Mouse (Mus musculus): ENCODE measurements around the gene Trim72. TPM values are rescaled to one million over a fixed set of nuclear protein-coding genes. Genes with fewer than 3 reads are reported as not detected.
"Not testable (repeated sequence)": the region's sequence is repeated elsewhere in the genome, so short reads cannot be mapped to it uniquely, and the experiment has no call there.

Gene Trim72
- polyA plus RNA-seq, 1 experiment from 2014 or later, result not detected

DNA sequence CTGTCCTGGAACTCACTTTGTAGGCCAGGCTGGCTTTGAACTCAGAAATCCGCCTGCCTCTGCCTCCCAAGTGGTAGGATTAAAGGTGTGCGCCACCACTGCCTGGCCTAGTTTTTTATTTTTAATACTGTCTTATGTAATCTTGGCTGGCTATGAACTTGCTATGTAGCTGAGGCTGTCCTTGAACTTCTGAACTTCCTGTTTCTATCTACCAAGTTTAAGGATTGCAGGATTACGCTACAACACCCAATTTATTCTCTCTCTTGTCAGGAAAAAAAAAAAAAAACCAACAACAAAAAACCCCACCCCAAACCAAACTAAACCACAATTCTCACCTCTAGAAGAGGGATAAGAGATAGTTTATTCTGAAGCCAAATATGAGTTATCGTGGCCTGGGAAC lies 29.9 kb downstream of the Trim72 start:
- no peak for ATAC-seq (ENCODE audit: low read depth)
- 98% methylated on average over 4 of the region's 4 CpGs for WGBS
- no peak overlapping the region for H3K9ac ChIP-seq
- no peaks in the 10 kb centered on the region for H3K9me3 ChIP-seq
- no peaks in the 10 kb centered on the region for H3K36me3 ChIP-seq
- H3K4me1 ChIP-seq (replicated peaks), result no peaks in the 10 kb centered on the region
- H3K4me2 ChIP-seq, result no peak overlapping the region
- no peak overlapping the region for H3K27ac ChIP-seq (replicated peaks)
- H3K27me3 ChIP-seq, result no peaks in the 10 kb centered on the region
- H3K4me3 ChIP-seq, result no peak overlapping the region

DNA sequence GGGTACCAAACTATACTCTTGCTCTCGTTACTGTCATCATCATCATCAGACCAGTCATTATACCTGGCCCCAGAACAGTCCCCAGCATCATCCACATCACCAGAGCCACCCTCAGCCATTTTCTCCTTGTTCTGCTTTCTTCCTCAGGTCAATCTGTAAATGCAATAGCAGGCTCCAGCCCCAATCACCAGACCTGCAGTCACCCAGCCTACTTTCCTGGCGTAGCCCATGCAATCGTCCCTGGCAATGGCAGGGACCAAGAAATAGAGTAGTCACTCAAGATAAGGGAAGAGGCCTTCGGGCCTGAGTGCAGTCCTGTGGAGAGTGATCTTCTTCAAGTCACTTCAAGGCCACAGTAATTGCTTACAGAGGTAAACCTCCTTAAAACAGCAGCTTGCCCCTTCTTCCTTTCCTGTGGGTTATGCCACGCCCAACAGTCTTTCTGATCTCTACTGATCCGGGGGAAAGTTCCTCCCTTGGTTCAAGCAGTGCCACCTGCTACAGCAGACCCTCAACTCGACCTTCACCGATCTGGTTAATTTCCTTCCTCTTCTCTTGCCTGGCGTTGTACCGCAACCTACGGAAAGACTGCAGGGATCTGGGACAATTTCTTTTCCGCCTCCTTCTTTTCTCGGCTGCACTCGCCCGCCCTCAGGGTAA lies 38.5 kb downstream of the Trim72 start:
- H3K4me1 ChIP-seq (replicated peaks); ATAC-seq (ENCODE audit: low read depth); H3K4me3 ChIP-seq; H3K4me2 ChIP-seq; H3K36me3 ChIP-seq; H3K27me3 ChIP-seq; H3K9ac ChIP-seq; H3K9me3 ChIP-seq; H3K27ac ChIP-seq (replicated peaks): not testable (repeated sequence)
- 85% methylated on average over 15 of the region's 15 CpGs for WGBS

DNA sequence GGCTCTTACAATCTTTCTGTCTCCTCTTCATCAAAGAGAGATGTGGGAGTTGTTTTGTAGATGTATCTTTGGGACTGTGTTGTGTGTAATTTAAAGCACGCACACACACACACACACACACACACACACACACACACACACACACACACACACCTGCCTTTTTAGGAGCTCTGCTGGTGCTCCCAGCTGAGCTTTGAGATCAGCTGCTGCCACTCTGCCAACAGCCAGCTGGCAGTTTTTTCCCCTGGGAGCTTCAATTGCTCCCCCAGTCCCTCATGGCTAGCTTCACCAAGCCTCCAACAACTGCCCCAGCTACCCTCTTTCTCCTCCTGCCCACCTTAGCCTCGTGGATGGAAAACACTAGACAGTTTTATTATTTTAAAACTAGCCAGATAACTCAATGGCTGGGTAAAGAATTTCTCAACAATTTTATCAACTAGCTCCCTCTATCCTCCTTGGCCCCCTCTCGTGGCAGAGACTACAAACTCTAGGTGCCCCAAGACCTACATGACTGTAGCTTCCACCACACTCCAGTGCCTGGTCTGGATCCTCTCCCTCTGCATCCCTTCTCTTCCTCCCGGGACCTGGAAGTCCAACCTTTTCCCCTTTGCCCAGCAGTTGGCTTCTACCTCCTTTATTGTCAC lies 40.5 kb downstream of the Trim72 start:
- Histone ChIP-seq H3K9ac (no peak overlapping the region), H3K27ac (replicated peaks) (no peak overlapping the region), H3K9me3 (no peaks in the 10 kb centered on the region), H3K4me1 (replicated peaks) (no peaks in the 10 kb centered on the region), H3K27me3 (no peaks in the 10 kb centered on the region; the same call in 1 of the 2 replicates), H3K36me3 (no peaks in the 10 kb centered on the region), H3K4me3 (no peak overlapping the region), H3K4me2 (no peak overlapping the region)
- ATAC-seq (ENCODE audit: low read depth), result no peak
- 68% methylated on average over 4 of the region's 4 CpGs for WGBS

DNA sequence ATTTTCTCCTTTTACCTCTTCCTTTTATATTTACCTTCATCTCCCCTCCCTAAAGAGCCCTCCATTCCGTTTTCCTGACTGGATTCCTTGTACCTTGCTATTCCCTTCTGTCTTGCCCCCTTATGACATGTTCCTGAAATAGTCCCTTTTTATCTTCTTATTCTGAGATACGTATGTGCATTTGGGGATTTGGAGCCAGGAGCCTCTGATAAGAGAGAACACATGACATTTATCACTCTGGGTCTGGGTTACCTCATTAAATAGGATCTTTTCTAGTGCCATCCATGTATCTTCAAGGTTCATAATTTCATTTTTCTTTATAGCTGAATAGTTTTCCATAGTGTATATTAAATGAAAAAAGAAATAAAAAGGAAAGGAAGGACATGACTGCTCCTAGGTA lies 41.9 kb downstream of the Trim72 start:
- no peak for ATAC-seq (ENCODE audit: low read depth)
- Histone ChIP-seq H3K9ac (no peak overlapping the region), H3K4me2 (no peak overlapping the region), H3K27ac (replicated peaks) (no peak overlapping the region), H3K4me3 (no peak overlapping the region), H3K36me3 (no peaks in the 10 kb centered on the region), H3K4me1 (replicated peaks) (no peaks in the 10 kb centered on the region), H3K9me3 (no peaks in the 10 kb centered on the region), H3K27me3 (no peaks in the 10 kb centered on the region; the same call in 1 of the 2 replicates)
- 73% methylated on average over 2 of the region's 2 CpGs for WGBS

DNA sequence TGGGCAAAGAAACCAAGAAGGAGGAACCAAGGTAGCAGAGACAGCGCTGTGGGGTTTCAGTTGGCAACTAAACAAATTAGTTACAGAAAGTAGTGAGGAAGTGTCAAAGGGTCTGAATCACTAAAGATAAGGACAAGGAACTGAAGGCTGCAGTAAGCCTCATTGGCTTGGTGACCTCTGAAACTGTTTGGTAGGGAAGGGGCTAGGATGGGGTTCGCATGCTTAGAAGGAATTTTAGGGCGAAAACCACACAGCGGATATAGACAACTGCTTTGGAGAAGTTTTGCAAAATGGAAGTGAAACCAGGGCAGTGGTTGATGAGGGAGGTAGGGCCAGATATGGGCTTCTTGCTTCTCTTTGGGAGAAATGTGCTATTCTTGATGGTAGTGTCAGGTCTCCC lies 45.1 kb downstream of the Trim72 start:
- 91% methylated on average over 4 of the region's 4 CpGs for WGBS

DNA sequence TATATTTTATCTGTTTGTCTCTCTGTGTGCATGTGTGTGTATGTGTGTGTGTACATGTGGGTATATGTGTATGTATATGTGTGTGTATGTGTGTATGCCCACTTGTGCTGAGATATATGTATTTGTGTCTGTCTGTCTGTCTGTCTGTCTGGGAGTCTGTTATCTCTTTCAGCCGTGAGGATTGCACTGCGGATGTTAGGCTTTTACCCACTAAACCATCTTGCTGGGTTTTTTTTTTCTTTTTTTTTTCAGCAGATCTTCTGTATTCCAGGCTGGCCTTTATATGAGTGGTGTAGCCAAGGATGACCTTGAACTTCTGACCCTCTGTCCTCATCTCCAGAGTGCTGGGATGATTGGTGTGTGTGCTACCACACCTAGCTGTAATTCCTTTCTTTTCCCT lies 45.5 kb downstream of the Trim72 start:
- no peaks in the 10 kb centered on the region; the same call in 1 of the 2 replicates for H3K27me3 ChIP-seq
- H3K4me3 ChIP-seq, result no peak overlapping the region
- no peaks in the 10 kb centered on the region for H3K9me3 ChIP-seq
- ATAC-seq (ENCODE audit: low read depth), result no peak
- H3K27ac ChIP-seq (replicated peaks), result no peak overlapping the region
- H3K36me3 ChIP-seq, result no peaks in the 10 kb centered on the region
- no peaks in the 10 kb centered on the region for H3K4me1 ChIP-seq (replicated peaks)
- no peak overlapping the region for H3K4me2 ChIP-seq
- WGBS, result 87% methylated on average over 2 of the region's 2 CpGs
- H3K9ac ChIP-seq, result no peak overlapping the region

More for the DNA sequence above, 45.1 kb downstream of the Trim72 start:
- no peak overlapping the region for H3K9ac ChIP-seq
- no peaks in the 10 kb centered on the region for H3K9me3 ChIP-seq
- no peak overlapping the region for H3K27ac ChIP-seq (replicated peaks)
- no peak for ATAC-seq (ENCODE audit: low read depth)
- no peaks in the 10 kb centered on the region; the same call in 1 of the 2 replicates for H3K27me3 ChIP-seq
- H3K4me1 ChIP-seq (replicated peaks), result no peaks in the 10 kb centered on the region
- no peaks in the 10 kb centered on the region for H3K36me3 ChIP-seq
- H3K4me3 ChIP-seq, result no peak overlapping the region
- no peak overlapping the region for H3K4me2 ChIP-seq

DNA sequence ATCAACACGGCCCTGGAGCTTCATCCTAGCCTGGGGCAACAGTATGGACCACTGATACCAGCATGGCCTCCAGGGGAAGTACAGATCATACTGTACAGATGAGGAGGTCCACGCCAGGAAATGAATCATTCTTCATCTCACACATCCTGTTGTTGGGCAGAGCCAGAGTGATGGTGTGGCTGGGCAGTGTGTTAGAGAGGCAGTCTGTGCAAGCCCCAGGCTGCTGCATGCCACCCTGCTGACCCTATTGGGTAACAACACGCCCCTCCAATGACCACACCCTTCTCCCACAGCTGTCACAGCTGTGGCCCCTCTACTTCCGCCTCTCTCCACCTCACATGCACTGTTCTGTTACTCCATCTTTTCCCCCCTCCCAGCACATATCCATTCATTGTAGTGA lies 47.0 kb downstream of the Trim72 start:
- Histone ChIP-seq H3K9ac (no peak overlapping the region), H3K36me3 (no peaks in the 10 kb centered on the region), H3K27ac (replicated peaks) (no peak overlapping the region), H3K4me2 (no peak overlapping the region), H3K4me1 (replicated peaks) (no peaks in the 10 kb centered on the region), H3K27me3 (no peaks in the 10 kb centered on the region), H3K4me3 (no peak overlapping the region), H3K9me3 (no peaks in the 10 kb centered on the region)
- 66% methylated on average over 4 of the region's 4 CpGs for WGBS
- no peak for ATAC-seq (ENCODE audit: low read depth)

DNA sequence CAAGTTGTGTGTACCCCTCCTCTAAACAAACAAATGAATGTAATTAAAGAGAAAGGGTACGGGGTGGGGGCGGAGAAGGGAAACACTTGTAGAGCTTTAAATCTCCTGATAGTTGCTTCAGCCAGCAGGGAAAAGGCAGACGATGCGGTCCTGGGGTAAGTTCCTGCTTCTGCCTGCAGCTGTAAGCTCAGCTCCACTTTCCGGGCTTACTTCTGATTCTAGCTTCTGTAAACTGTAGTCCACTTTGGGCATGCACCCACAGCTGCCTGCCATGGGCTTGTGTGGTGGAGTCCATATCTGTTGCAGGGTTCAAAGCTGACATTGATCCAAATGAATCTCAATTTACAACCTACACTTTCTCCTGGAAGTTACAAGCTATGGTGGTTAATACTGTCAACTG lies 49.3 kb downstream of the Trim72 start:
- H3K9ac ChIP-seq, result no peak overlapping the region
- H3K4me3 ChIP-seq, result no peak overlapping the region
- no peaks in the 10 kb centered on the region for H3K4me1 ChIP-seq (replicated peaks)
- no peaks in the 10 kb centered on the region for H3K9me3 ChIP-seq
- WGBS, result 74% methylated on average over 5 of the region's 5 CpGs
- H3K27me3 ChIP-seq, result no peaks in the 10 kb centered on the region
- no peak overlapping the region for H3K27ac ChIP-seq (replicated peaks)
- no peaks in the 10 kb centered on the region for H3K36me3 ChIP-seq
- no peak overlapping the region for H3K4me2 ChIP-seq
- no peak for ATAC-seq (ENCODE audit: low read depth)

DNA sequence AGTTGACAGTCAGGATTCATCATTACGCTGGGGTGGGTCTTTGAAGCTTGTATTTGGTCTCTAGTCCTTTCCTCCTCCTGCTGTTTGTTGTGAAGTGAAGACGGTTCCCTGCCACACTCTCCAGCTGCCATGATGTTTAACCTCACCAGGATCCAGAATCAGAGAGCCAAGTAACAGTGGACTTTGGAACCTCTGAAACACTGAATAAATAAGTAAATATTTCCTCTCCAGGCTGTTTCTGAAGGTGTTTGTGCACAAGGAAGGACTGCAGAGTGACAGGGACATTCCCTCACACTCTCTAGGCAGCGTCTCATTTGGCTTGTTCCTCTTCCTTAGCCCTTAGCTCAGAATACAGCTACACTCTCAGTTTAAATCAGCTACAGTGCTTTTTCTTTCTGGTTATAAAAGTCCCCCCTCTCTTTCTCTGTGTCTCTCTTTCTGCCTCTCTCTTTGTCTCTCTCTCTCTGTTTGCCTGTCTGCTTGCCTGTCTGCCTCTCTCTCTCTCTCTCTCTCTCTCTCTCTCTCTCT lies 53.2 kb downstream of the Trim72 start:
- Histone ChIP-seq H3K9me3 (no peaks in the 10 kb centered on the region), H3K36me3 (no peaks in the 10 kb centered on the region), H3K4me1 (replicated peaks) (no peaks in the 10 kb centered on the region), H3K9ac (no peak overlapping the region), H3K4me2 (no peak overlapping the region), H3K27me3 (no peaks in the 10 kb centered on the region), H3K27ac (replicated peaks) (no peak overlapping the region), H3K4me3 (no peak overlapping the region)
- WGBS, result 73% methylated on average over 3 of the region's 3 CpGs
- no peak for ATAC-seq (ENCODE audit: low read depth)

DNA sequence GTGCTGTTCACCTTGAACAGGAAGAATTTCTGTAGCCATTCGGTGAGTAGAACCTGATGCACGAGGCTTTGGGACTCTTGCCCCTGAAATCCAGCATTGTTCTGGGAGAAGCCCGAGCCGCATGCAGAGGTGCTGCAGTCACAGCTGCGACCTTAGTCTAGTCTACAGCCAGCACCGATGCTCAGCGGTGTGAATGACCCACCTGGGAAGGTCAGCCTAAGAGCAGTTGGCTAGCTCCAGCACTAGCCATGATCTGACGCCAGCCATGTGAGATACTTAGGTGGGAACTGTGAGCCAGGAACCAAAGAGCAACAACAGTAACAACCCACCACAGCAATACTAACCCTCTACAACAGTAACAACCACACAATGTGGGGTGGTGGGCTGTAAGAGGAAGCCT lies 54.1 kb downstream of the Trim72 start:
- no peak for ATAC-seq (ENCODE audit: low read depth)
- WGBS, result 80% methylated on average over 8 of the region's 8 CpGs
- Histone ChIP-seq H3K4me2 (no peak overlapping the region), H3K4me1 (replicated peaks) (no peaks in the 10 kb centered on the region), H3K27ac (replicated peaks) (no peak overlapping the region), H3K27me3 (no peaks in the 10 kb centered on the region), H3K9ac (no peak overlapping the region), H3K4me3 (no peak overlapping the region), H3K9me3 (no peaks in the 10 kb centered on the region), H3K36me3 (no peaks in the 10 kb centered on the region)

DNA sequence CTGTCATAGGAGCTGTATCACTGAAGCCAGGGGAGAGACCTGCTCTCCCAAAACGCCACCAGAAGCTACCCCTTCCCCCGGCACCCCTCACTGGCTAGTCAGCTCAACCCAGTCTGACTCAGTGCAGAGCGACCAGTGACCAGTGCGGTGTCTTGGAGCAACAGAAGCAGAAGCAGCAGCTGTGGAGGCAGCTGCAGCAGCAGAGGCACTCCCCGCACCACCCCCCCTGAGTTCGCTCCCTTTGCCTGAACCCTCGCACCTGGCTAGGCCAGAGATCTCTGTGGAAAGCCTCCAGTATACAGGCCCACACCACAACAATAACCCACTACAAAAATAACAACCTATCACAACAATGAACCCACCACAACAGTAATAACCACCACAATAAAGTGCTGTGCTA lies 54.8 kb downstream of the Trim72 start:
- 72% methylated on average over 7 of the region's 7 CpGs for WGBS
- H3K4me1 ChIP-seq (replicated peaks), result no peaks in the 10 kb centered on the region
- no peak overlapping the region for H3K27ac ChIP-seq (replicated peaks)
- H3K4me2 ChIP-seq, result no peak overlapping the region
- no peak for ATAC-seq (ENCODE audit: low read depth)
- no peaks in the 10 kb centered on the region for H3K9me3 ChIP-seq
- H3K27me3 ChIP-seq, result no peaks in the 10 kb centered on the region
- no peak overlapping the region for H3K4me3 ChIP-seq
- no peaks in the 10 kb centered on the region for H3K36me3 ChIP-seq
- H3K9ac ChIP-seq, result no peak overlapping the region

DNA sequence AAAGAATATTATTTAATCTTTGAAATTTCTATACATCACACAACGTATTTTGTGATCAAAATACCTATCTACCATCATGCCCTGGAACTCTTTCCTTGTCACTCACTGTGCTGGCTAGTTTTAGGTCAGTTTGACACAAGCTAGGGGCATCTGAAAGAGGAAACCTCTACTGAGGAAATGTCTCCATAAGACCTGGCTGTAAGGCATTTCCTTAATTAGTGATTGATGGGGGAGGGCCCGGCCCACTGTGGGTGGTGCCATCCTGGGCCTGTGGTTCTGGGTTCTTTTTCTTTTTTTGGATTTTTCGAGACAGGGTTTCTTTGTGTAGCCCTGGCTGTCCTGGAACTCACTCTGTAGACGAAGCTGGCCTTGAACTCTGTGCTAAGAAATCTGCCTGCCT lies 55.3 kb downstream of the Trim72 start:
- H3K4me3 ChIP-seq, result no peak overlapping the region
- no peaks in the 10 kb centered on the region for H3K27me3 ChIP-seq
- no peak overlapping the region for H3K9ac ChIP-seq
- H3K4me1 ChIP-seq (replicated peaks), result no peaks in the 10 kb centered on the region
- no peaks in the 10 kb centered on the region for H3K9me3 ChIP-seq
- 80% methylated on average over 4 of the region's 4 CpGs for WGBS
- H3K36me3 ChIP-seq, result no peaks in the 10 kb centered on the region
- H3K27ac ChIP-seq (replicated peaks), result no peak overlapping the region
- no peak overlapping the region for H3K4me2 ChIP-seq
- no peak for ATAC-seq (ENCODE audit: low read depth)
